Mouse (Mus musculus) heart, postnatal 0 days (tissue): ENCODE measurements at regions not wholly inside any gene's neighbourhood (a gene's known extent, or its start where the extent isn't known, plus 50 kb on each side); places are given as distances from the start of the nearest gene placed in this dataset.

Source experiments
- ATAC-seq: fragments of 200-750 bp; cut with Nextera tagmentation; 2 replicates; pipeline ENCODE4 v1.8.0; 2017; ENCODE audit warnings: low read depth, moderate number of reproducible peaks, moderate library complexity; ENCODE audit not compliant: insufficient read depth
- DNase-seq: peaks from one replicate; pipeline ENCODE4 v3.0.0-alpha.2; 2016; ENCODE audit warnings: low spot score
- H3K27ac ChIP-seq: fragments of 300-500 bp; sonication (generic); 2 replicates; pipeline ENCODE4 v1.5.1; 2014; ENCODE audit warnings: low read depth, mild to moderate bottlenecking
- H3K27me3 ChIP-seq: fragments of 300-500 bp; sonication (generic); 2 replicates; pipeline ENCODE4 v1.6.1; 2014; ENCODE audit warnings: low read length, mixed read lengths; ENCODE audit not compliant: control insufficient read depth, insufficient read depth
- H3K36me3 ChIP-seq: fragments of 300-500 bp; sonication (generic); replicated peaks from 2 replicates; pipeline ENCODE4 v1.6.1; 2014; ENCODE audit warnings: low read length, mixed read lengths; ENCODE audit not compliant: control insufficient read depth, insufficient read depth
- H3K4me1 ChIP-seq: fragments of 300-500 bp; sonication (generic); 2 replicates; pipeline ENCODE4 v1.6.1; 2014; ENCODE audit warnings: antibody characterized with exemption; ENCODE audit not compliant: control insufficient read depth, insufficient read depth
- H3K4me2 ChIP-seq: fragments of 300-500 bp; sonication (generic); 2 replicates; pipeline ENCODE4 v1.6.1; 2014; ENCODE audit warnings: low read depth, mild to moderate bottlenecking, low read length, moderate library complexity
- H3K4me3 ChIP-seq: fragments of 300-500 bp; sonication (generic); 2 replicates; pipeline ENCODE4 v1.5.1; 2014; ENCODE audit warnings: low read depth, low read length
- H3K9ac ChIP-seq: fragments of 300-500 bp; sonication (generic); replicated peaks from 2 replicates; pipeline ENCODE4 v1.6.1; 2014; ENCODE audit warnings: low read depth, low read length, mixed read lengths
- H3K9me3 ChIP-seq: fragments of 300-500 bp; sonication (generic); replicated peaks from 2 replicates; pipeline ENCODE4 v1.6.1; 2016; ENCODE audit warnings: low read length; ENCODE audit not compliant: control insufficient read depth
- CTCF ChIP-seq: IDR thresholded peaks from 2 replicates; pipeline ENCODE4 v1.5.1; 2016; ENCODE audit warnings: antibody characterized with exemption, control low read depth, low read depth
- EP300 ChIP-seq: IDR thresholded peaks from 2 replicates; pipeline ENCODE4 v1.6.1; 2016; ENCODE audit warnings: antibody characterized with exemption, low read depth
- WGBS: fragments of 180-500 bp; shearing (Covaris S2); extraction: QIAGEN DNeasy Blood & Tissue Kit; methylation state at CpG from one replicate; pipeline ENCODE4 v1.1.7; 2014; 5-methylcytosine and 5-hydroxymethylcytosine counted together

DNA sequence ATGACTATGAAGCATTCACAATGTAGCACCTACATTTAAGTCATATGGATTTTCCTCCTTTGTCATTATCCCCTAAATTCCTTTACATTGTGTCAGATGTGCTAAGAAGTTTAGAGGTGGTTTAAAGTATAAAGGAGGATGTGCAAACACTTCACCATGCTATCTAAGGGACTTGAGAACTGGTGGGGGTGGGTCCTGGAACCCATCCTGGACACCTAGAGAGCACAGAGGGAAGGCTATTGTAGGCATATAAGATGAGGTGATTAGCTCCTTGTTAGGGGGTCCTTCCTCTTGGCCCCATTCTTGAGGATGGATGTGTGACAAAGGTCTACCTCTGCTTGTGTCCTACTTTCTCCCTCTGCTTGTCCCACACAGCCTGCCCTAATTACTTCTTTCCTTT is 213.2 kb downstream of the Stim2 start:
- 0 out of 2 replicates have a peak, but pooled peaks cover 2% of the 10 kb centered on the region for H3K9me3 ChIP-seq
- no peak for TF ChIP-seq EP300
- no peak for TF ChIP-seq CTCF
- H3K4me1 ChIP-seq, result no peaks in the 10 kb centered on the region; the same call in 1 of the 2 replicates
- no peaks in the 10 kb centered on the region for H3K27me3 ChIP-seq
- no peak overlapping the region for H3K4me3 ChIP-seq
- ATAC-seq (no peak), DNase-seq (no peak)
- H3K27ac ChIP-seq, result no peak overlapping the region
- H3K36me3 ChIP-seq, result no peaks in the 10 kb centered on the region
- no peak overlapping the region for H3K9ac ChIP-seq
- H3K4me2 ChIP-seq, result no peak overlapping the region

DNA sequence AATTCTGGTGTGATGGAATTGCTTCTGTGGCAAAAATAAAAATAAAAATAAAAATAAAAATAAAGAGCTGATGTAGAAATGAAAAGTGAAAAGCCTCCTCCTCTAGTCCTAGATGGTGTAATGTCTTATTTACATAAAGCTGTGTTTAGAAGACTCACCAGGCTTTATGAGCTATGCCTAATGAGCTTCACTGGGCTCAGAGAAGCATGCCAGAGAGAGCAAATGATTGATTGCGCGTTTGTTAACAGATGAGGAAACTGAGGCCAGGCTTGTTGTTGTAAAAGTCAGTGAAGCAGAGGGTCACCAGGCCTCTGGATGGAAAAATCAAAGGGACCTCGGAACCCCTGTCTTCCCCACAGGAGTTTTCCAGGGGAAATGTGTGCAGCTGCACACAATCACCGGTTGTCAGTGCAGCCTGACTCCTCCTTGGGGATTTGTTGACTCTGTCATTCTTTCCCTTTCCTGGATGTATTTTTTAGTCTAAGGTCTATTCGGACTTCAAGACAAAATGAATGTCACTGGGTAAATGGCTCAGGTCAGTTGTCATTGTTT is 213.8 kb downstream of the Stim2 start:
- ATAC-seq (no peak), DNase-seq (peak; percentile 10)
- no peak overlapping the region for H3K4me2 ChIP-seq
- H3K27me3 ChIP-seq, result no peaks in the 10 kb centered on the region
- no peak overlapping the region for H3K27ac ChIP-seq
- H3K9ac ChIP-seq, result no peak overlapping the region
- WGBS, result 59% methylated on average over 5 of the region's 5 CpGs
- no peak overlapping the region for H3K4me3 ChIP-seq
- TF ChIP-seq EP300 (no peak), CTCF (no peak)
- H3K36me3 ChIP-seq, result no peaks in the 10 kb centered on the region
- H3K4me1 ChIP-seq, result no peaks in the 10 kb centered on the region; the same call in 1 of the 2 replicates
- H3K9me3 ChIP-seq, result 0 out of 2 replicates have a peak, but pooled peaks cover 3% of the 10 kb centered on the region

DNA sequence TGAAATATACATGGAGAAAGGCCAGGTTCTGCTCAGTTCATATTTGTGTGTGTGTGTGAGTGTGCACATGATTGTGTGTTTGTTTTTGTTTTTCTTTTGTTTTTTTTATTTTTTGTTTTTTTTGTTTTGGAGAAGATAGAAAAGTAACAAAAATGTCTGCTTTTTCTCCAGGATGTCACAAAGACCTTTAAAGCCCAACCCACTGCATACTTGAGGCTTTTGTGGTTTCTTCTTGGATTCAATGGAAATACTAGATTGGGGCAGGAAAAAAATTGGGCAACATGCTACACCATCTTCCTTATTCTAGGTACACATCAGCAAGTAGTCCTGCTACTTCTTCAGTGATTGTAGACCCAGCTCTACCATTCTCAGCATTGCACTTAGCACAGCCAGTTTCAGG is 226.7 kb downstream of the Stim2 start:
- no peak overlapping the region for H3K9ac ChIP-seq
- H3K27me3 ChIP-seq, result no peaks in the 10 kb centered on the region
- DNase-seq (no peak), ATAC-seq (no peak)
- H3K4me2 ChIP-seq, result no peak overlapping the region
- H3K9me3 ChIP-seq, result no peaks in the 10 kb centered on the region
- TF ChIP-seq EP300 (no peak), CTCF (no peak)
- no peaks in the 10 kb centered on the region for H3K4me1 ChIP-seq
- H3K36me3 ChIP-seq, result no peaks in the 10 kb centered on the region
- H3K27ac ChIP-seq, result no peak overlapping the region
- H3K4me3 ChIP-seq, result no peak overlapping the region

DNA sequence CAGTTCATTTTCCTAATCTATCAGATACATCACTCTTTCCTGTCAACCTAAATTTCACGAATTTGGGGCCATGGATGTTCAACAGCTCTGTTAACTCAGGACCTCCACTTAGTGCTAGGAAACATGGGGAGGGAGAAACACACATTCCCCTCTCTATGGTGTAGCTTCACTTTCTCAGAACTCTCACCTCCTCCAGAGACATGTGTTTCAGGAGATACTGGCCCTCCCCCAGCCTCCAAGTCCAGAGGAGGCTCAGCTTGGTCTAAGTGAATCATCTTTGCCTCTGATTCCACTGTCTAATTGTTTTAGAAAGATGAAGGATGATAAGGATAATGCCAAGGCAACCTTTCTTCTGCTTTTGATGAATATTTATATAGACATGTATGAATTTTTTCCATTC is 236.3 kb downstream of the Stim2 start:
- DNase-seq, result no peak
- Histone ChIP-seq H3K27ac (no peak overlapping the region), H3K4me1 (no peaks in the 10 kb centered on the region), H3K4me2 (no peak overlapping the region), H3K27me3 (no peaks in the 10 kb centered on the region), H3K9me3 (no peaks in the 10 kb centered on the region), H3K9ac (no peak overlapping the region), H3K36me3 (no peaks in the 10 kb centered on the region), H3K4me3 (no peak overlapping the region)
- WGBS, result 56% methylated on average over 1 of the region's 1 CpGs
- TF ChIP-seq CTCF (no peak), EP300 (no peak)
- ATAC-seq, result no peak

DNA sequence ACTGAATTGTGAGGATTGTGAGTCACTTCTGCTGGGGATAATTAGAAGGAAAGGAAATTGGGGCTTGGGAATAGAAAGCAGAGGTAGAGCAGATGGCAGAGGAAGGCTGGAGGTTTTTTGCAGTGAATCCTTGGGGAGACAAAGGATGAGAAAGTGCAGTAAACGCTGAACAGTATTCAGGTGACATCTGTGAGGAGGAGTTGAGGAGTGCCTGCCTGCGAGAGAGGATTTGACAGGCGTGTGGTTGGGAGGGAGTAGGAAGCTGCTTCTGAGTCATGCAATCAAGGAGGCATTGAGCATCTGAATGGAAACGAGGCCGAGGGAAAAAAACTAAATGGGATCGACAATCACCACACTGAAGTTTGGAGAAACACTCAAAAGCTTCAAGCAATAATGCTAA is 236.9 kb downstream of the Stim2 start:
- WGBS, result 41% methylated on average over 6 of the region's 6 CpGs
- DNase-seq (no peak), ATAC-seq (no peak)
- no peak overlapping the region for H3K4me3 ChIP-seq
- no peaks in the 10 kb centered on the region for H3K27me3 ChIP-seq
- no peak for TF ChIP-seq EP300
- no peak for TF ChIP-seq CTCF
- H3K4me1 ChIP-seq, result no peaks in the 10 kb centered on the region
- H3K9me3 ChIP-seq, result no peaks in the 10 kb centered on the region
- H3K36me3 ChIP-seq, result no peaks in the 10 kb centered on the region
- no peak overlapping the region for H3K27ac ChIP-seq
- H3K4me2 ChIP-seq, result no peak overlapping the region
- no peak overlapping the region for H3K9ac ChIP-seq

DNA sequence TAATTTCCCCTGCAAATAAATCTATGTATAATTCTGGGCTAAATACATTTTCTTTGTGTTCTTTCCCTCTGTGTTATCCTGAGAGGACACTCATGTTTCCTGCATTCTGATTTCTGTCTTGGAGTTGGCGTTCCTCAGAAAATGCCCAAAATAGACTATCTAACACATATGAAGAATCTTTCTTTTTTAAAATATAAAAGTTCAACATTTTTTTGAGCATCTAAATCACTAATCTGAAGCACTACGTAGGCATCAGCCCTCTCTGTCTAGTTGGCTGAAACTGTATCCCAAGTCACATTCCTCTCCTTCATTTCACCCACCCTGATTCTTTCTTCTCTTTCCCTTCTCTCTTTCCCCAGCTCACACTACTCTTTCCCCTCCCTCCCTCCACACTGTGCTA is 238.9 kb downstream of the Stim2 start:
- Histone ChIP-seq H3K27ac (no peak overlapping the region), H3K9ac (no peak overlapping the region), H3K27me3 (no peaks in the 10 kb centered on the region), H3K4me3 (no peak overlapping the region), H3K36me3 (no peaks in the 10 kb centered on the region), H3K9me3 (no peaks in the 10 kb centered on the region), H3K4me2 (no peak overlapping the region), H3K4me1 (no peaks in the 10 kb centered on the region; the same call in 1 of the 2 replicates)
- WGBS, result 65% methylated on average over 2 of the region's 2 CpGs
- ATAC-seq (no peak), DNase-seq (no peak)
- TF ChIP-seq CTCF (no peak), EP300 (no peak)
